Mouse (Mus musculus): ENCODE measurements around the gene Plppr3.

Gene Plppr3

GRCm38 (mm10) chr10:79819606-79820005 is 54.8 kb downstream of the Plppr3 start:
- in situ Hi-C loops (cut with MboI) = no loop called here

- in situ Hi-C loops (cut with MboI) = no loop called here
Measured at GRCm38 (mm10) chr10:79818225-79818624, 56.2 kb downstream of the Plppr3 start.

GRCm38 (mm10) chr10:79817111-79817510 is 57.3 kb downstream of the Plppr3 start:
- in situ Hi-C loops (cut with MboI) = no loop called here

GRCm38 (mm10) chr10:79815671-79816494 is 58.6 kb downstream of the Plppr3 start:
- in situ Hi-C loops (cut with MboI) = no loop called here

GRCm38 (mm10) chr10:79814271-79814842 is 60.1 kb downstream of the Plppr3 start:
- in situ Hi-C loops (cut with MboI) = no loop called here

- in situ Hi-C loops (cut with MboI) = no loop called here
Measured at GRCm38 (mm10) chr10:79811736-79812637, 62.4 kb downstream of the Plppr3 start.

All from mature B cell (primary cell).